Mouse (Mus musculus) olfactory bulb, adult 2 months (tissue): ENCODE measurements at regions not wholly inside any gene's neighbourhood (a gene's known extent, or its start where the extent isn't known, plus 50 kb on each side); places are given as distances from the start of the nearest gene placed in this dataset.

Experiments used
- CTCF ChIP-seq: fragments of 200-500 bp; IDR thresholded peaks from 2 replicates; pipeline ENCODE4 v1.5.1; 2012; ENCODE audit warnings: low read depth, mild to moderate bottlenecking, low read length, moderate library complexity; ENCODE audit not compliant: insufficient read depth
- POLR2A ChIP-seq: fragments of 200-500 bp; IDR thresholded peaks from 2 replicates; pipeline ENCODE4 v1.6.1; 2012; ENCODE audit warnings: mild to moderate bottlenecking, low read depth, low read length, moderate library complexity; ENCODE audit not compliant: insufficient read depth

GRCm38 (mm10) chr3:29803456-29803855 lies 721.6 kb downstream of the Egfem1 start:
- TF ChIP-seq CTCF (no peak), POLR2A (no peak)
